Mouse (Mus musculus) forebrain, embryonic 14.5 days (tissue): Measurements from ENCODE around the gene Map2k5. TPM values are rescaled to one million over a fixed set of nuclear protein-coding genes. Genes with fewer than 3 reads are reported as not detected.

Experiments used
- ATAC-seq: fragments of 200-750 bp; cut with Nextera tagmentation; 2 replicates; pipeline ENCODE4 v1.8.0; 2017; ENCODE audit warnings: mild to moderate bottlenecking, moderate library complexity
- DNase-seq: peaks from one replicate; pipeline ENCODE4 v3.0.0-alpha.2; 2015; ENCODE audit warnings: low spot score
- H3K27ac ChIP-seq: fragments of 300-500 bp; sonication (generic); 2 replicates; pipeline ENCODE4 v1.5.1; 2014; ENCODE audit warnings: low read depth, mild to moderate bottlenecking, control low read depth, low read length, moderate library complexity
- H3K27me3 ChIP-seq: fragments of 300-500 bp; sonication (generic); replicated peaks from 2 replicates; pipeline ENCODE4 v1.6.1; 2014; ENCODE audit warnings: low read length, control low read depth, mixed read lengths; ENCODE audit not compliant: control insufficient read depth, insufficient read depth
- H3K36me3 ChIP-seq: fragments of 300-500 bp; sonication (generic); 2 replicates; pipeline ENCODE4 v1.6.1; 2014; ENCODE audit warnings: low read length, control low read depth; ENCODE audit not compliant: control insufficient read depth, insufficient read depth
- H3K4me1 ChIP-seq: fragments of 300-500 bp; sonication (generic); 2 replicates; pipeline ENCODE4 v1.6.1; 2014; ENCODE audit warnings: antibody characterized with exemption, low read length, control low read depth; ENCODE audit not compliant: control insufficient read depth, insufficient read depth
- H3K4me2 ChIP-seq: fragments of 300-500 bp; sonication (generic); 2 replicates; pipeline ENCODE4 v1.6.1; 2014; ENCODE audit warnings: mild to moderate bottlenecking, control low read depth, low read length
- H3K4me3 ChIP-seq: fragments of 300-500 bp; sonication (generic); 2 replicates; pipeline ENCODE4 v1.5.1; 2014; ENCODE audit warnings: low read depth, low read length, control low read depth
- H3K9ac ChIP-seq: fragments of 300-500 bp; sonication (generic); 2 replicates; pipeline ENCODE4 v1.6.1; 2014; ENCODE audit warnings: mild to moderate bottlenecking, low read length, control low read depth, moderate library complexity
- H3K9me3 ChIP-seq: fragments of 300-500 bp; sonication (generic); replicated peaks from 2 replicates; pipeline ENCODE4 v1.6.1; 2016; ENCODE audit warnings: low read length, control low read depth, mixed read lengths; ENCODE audit not compliant: control insufficient read depth
- WGBS: fragments of 180-500 bp; shearing (Covaris S2); extraction: QIAGEN DNeasy Blood & Tissue Kit; methylation state at CpG from one replicate; pipeline ENCODE4 v1.1.7; 2014; 5-methylcytosine and 5-hydroxymethylcytosine counted together
- polyA plus RNA-seq: library from polyadenylated mRNA; unstranded; fragments of >200 nt; fragmentation: Nextera tagmentation; extraction: Ambion mirVana; gene quantifications from 2 replicates; pipeline ENCODE4 v1.2.1, GENCODE M21; 2014

Gene Map2k5
- polyA plus RNA-seq, 1 experiment from 2014 or later = 40.3 TPM

GRCm38 (mm10) chr9:63201376-63202323 lies 176.1 kb downstream of the Map2k5 start:
- Histone ChIP-seq H3K4me1 (peaks cover 10% of the 10 kb centered on the region), H3K27ac (no peak overlapping the region), H3K4me2 (no peak overlapping the region), H3K27me3 (no peaks in the 10 kb centered on the region), H3K9me3 (no peaks in the 10 kb centered on the region), H3K36me3 (no peaks in the 10 kb centered on the region), H3K9ac (no peak overlapping the region), H3K4me3 (no peak overlapping the region)
- 92% methylated on average over 15 of the region's 15 CpGs for WGBS
- ATAC-seq (no peak), DNase-seq (no peak)

GRCm38 (mm10) chr9:63197252-63197651 lies 180.4 kb downstream of the Map2k5 start:
- DNase-seq = peak; percentile 72
- Histone ChIP-seq H3K4me3 (no peak overlapping the region), H3K9ac (no peak overlapping the region), H3K4me1 (peaks cover 13% of the 10 kb centered on the region), H3K27me3 (no peaks in the 10 kb centered on the region), H3K4me2 (peak overlapping the region; percentile 18; the same call in 1 of the 2 replicates), H3K36me3 (peaks cover 3% of the 10 kb centered on the region; the same call in 1 of the 2 replicates), H3K9me3 (no peaks in the 10 kb centered on the region), H3K27ac (no peak overlapping the region)
- 6% methylated on average over 8 of the region's 8 CpGs for WGBS
- peak; percentile 70 for ATAC-seq

GRCm38 (mm10) chr9:63196114-63196682 lies 181.5 kb downstream of the Map2k5 start:
- ATAC-seq (no peak), DNase-seq (no peak)
- H3K4me1 ChIP-seq = peaks cover 13% of the 10 kb centered on the region
- no peak overlapping the region for H3K9ac ChIP-seq
- 52% methylated on average over 8 of the region's 8 CpGs for WGBS
- H3K9me3 ChIP-seq = no peaks in the 10 kb centered on the region
- no peak overlapping the region for H3K4me2 ChIP-seq
- no peak overlapping the region for H3K4me3 ChIP-seq
- peaks cover 3% of the 10 kb centered on the region; the same call in 1 of the 2 replicates for H3K36me3 ChIP-seq
- no peak overlapping the region for H3K27ac ChIP-seq
- no peaks in the 10 kb centered on the region for H3K27me3 ChIP-seq

GRCm38 (mm10) chr9:63195523-63195922 lies 182.2 kb downstream of the Map2k5 start:
- Histone ChIP-seq H3K4me3 (no peak overlapping the region), H3K9me3 (no peaks in the 10 kb centered on the region), H3K27me3 (no peaks in the 10 kb centered on the region), H3K36me3 (peaks cover 3% of the 10 kb centered on the region; the same call in 1 of the 2 replicates), H3K9ac (no peak overlapping the region), H3K4me1 (peaks cover 13% of the 10 kb centered on the region), H3K27ac (no peak overlapping the region), H3K4me2 (no peak overlapping the region)
- 12% methylated on average over 4 of the region's 4 CpGs for WGBS
- no peak for ATAC-seq
- no peak for DNase-seq

GRCm38 (mm10) chr9:63194791-63195190 lies 182.9 kb downstream of the Map2k5 start:
- ATAC-seq (no peak), DNase-seq (no peak)
- H3K4me2 ChIP-seq = no peak overlapping the region
- no peak overlapping the region for H3K9ac ChIP-seq
- H3K27ac ChIP-seq = no peak overlapping the region
- H3K27me3 ChIP-seq = no peaks in the 10 kb centered on the region
- no peaks in the 10 kb centered on the region for H3K9me3 ChIP-seq
- H3K36me3 ChIP-seq = peaks cover 3% of the 10 kb centered on the region; the same call in 1 of the 2 replicates
- 60% methylated on average over 9 of the region's 9 CpGs for WGBS
- peaks cover 13% of the 10 kb centered on the region for H3K4me1 ChIP-seq
- no peak overlapping the region for H3K4me3 ChIP-seq

GRCm38 (mm10) chr9:63192809-63193208 lies 184.9 kb downstream of the Map2k5 start:
- Histone ChIP-seq H3K4me1 (peaks cover 10% of the 10 kb centered on the region), H3K4me2 (no peak overlapping the region), H3K9me3 (no peaks in the 10 kb centered on the region), H3K27ac (no peak overlapping the region), H3K9ac (no peak overlapping the region), H3K4me3 (no peak overlapping the region), H3K27me3 (no peaks in the 10 kb centered on the region), H3K36me3 (peaks cover 3% of the 10 kb centered on the region; the same call in 1 of the 2 replicates)
- WGBS = 71% methylated on average over 4 of the region's 4 CpGs
- ATAC-seq = no peak
- DNase-seq = no peak

- H3K9ac ChIP-seq = no peak overlapping the region
- peaks cover 7% of the 10 kb centered on the region for H3K4me1 ChIP-seq
- H3K4me2 ChIP-seq = no peak overlapping the region
- DNase-seq (no peak), ATAC-seq (no peak)
- H3K27ac ChIP-seq = no peak overlapping the region
- no peaks in the 10 kb centered on the region for H3K9me3 ChIP-seq
- H3K27me3 ChIP-seq = peaks cover 10% of the 10 kb centered on the region
- WGBS = 33% methylated on average over 7 of the region's 7 CpGs
- H3K4me3 ChIP-seq = no peak overlapping the region
- no peaks in the 10 kb centered on the region; the same call in 1 of the 2 replicates for H3K36me3 ChIP-seq
Observed at GRCm38 (mm10) chr9:63187310-63187709, 190.4 kb downstream of the Map2k5 start.

GRCm38 (mm10) chr9:63185249-63185648 lies 192.5 kb downstream of the Map2k5 start:
- WGBS = 79% methylated on average over 7 of the region's 7 CpGs
- H3K36me3 ChIP-seq = no peaks in the 10 kb centered on the region; the same call in 1 of the 2 replicates
- no peak overlapping the region for H3K4me2 ChIP-seq
- H3K9ac ChIP-seq = no peak overlapping the region
- no peak overlapping the region for H3K4me3 ChIP-seq
- no peak overlapping the region for H3K27ac ChIP-seq
- DNase-seq = no peak
- H3K9me3 ChIP-seq = no peaks in the 10 kb centered on the region
- peaks cover 20% of the 10 kb centered on the region for H3K4me1 ChIP-seq
- H3K27me3 ChIP-seq = peaks cover 10% of the 10 kb centered on the region
- no peak for ATAC-seq

- DNase-seq (no peak), ATAC-seq (no peak)
- no peak overlapping the region for H3K4me3 ChIP-seq
- 69% methylated on average over 7 of the region's 7 CpGs for whole genome bisulfite sequencing
- no peaks in the 10 kb centered on the region; the same call in 1 of the 2 replicates for H3K36me3 ChIP-seq
- H3K9ac ChIP-seq = no peak overlapping the region
- H3K9me3 ChIP-seq = no peaks in the 10 kb centered on the region
- peaks cover 20% of the 10 kb centered on the region for H3K4me1 ChIP-seq
- no peak overlapping the region for H3K27ac ChIP-seq
- peaks cover 15% of the 10 kb centered on the region for H3K27me3 ChIP-seq
- H3K4me2 ChIP-seq = no peak overlapping the region
Observed at GRCm38 (mm10) chr9:63183864-63184263, 193.8 kb downstream of the Map2k5 start.
